Mouse (Mus musculus) ovary, postnatal 36 days (tissue): ENCODE data around the gene BC030867.

Experiments
- DNase-seq: peaks from one replicate; pipeline ENCODE4 v3.0.0; 2022; ENCODE audit warnings: low spot score, mixed read lengths

BC030867 gene

DNA sequence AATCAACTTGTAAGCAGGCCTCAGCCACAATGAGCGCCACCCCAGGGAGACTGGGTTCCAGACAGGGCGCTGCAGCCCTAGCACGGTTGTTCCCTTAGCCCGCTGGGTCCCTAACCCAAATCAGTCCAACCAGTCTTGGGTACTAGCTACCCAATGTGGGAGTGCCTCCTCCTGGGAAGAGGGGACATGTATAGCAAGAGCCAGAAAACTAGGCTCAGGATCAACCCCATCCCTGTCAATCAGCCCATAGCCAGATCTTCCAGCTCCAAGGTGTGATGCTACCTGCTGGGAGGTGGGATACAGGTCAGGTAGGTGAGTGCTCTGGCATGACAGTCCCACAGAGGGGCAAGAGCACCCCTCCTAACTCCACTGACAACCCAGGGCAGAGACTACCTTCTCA is 41.5 kb downstream of the BC030867 start:
- no peak for DNase-seq

- DNase-seq, result no peak
Measured at GRCm38 (mm10) chr11:102291051-102291535, 42.4 kb downstream of the BC030867 start.

- DNase-seq, result no peak
Measured at GRCm38 (mm10) chr11:102293971-102294370, 45.3 kb downstream of the BC030867 start.

DNA sequence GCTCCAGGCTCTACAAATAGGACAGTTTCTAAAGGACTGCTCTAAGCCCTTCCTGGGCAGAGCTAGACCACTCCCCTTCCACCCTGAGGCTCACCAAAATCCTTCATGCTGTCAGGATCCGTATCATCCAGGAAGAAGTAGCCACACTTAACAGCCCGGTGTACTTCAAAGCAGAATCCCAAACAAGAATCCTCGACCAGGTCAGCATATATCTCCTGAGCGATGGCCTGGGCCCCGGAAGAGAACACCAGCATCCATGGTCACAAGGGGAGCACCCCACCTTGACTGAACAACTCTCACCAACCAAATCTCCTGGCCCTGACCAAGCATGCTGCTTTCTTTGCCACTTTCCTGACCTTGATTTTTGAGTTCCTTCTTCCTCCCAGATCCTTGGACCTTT is 45.7 kb downstream of the BC030867 start:
- no peak for DNase-seq

- no peak for DNase-seq
Measured at GRCm38 (mm10) chr11:102294887-102295597, 46.4 kb downstream of the BC030867 start.

GRCm38 (mm10) chr11:102295598-102296471 is 47.2 kb downstream of the BC030867 start:
- peak; percentile 72 for DNase-seq

GRCm38 (mm10) chr11:102296491-102297472 is 48.1 kb downstream of the BC030867 start, which contains the start of gene Atxn7l3:
Gene Atxn7l3 (minus strand): TSS chr11:102296631.
- peak; percentile 99 for DNase-seq

- no peak for DNase-seq
Measured at GRCm38 (mm10) chr11:102297577-102298556, 49.2 kb downstream of the BC030867 start.

- DNase-seq, result no peak
Measured at GRCm38 (mm10) chr11:102299839-102300238, 51.2 kb downstream of the BC030867 start.

DNA sequence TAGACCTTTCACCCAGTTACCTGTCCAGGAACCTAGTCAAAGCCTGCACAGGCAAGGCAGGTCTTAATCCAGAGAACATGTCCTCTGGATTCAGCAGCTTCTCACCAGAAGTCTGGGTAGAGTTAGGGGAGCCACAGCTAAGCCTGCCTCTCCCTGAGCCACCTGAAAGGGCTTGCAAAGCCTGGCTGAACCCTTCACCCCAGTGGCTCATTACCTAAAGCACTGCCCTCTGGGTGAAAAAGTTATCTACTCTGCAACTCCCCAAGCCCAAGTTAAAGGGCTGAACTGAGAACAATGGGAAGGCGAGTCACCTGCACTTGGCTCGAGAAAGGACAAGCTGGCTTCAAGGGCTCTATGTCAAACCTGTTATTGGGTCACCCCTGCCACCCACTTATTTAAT is 55.5 kb downstream of the BC030867 start:
- no peak for DNase-seq

- DNase-seq, result no peak
Measured at GRCm38 (mm10) chr11:102305359-102305758, 56.7 kb downstream of the BC030867 start.

DNA sequence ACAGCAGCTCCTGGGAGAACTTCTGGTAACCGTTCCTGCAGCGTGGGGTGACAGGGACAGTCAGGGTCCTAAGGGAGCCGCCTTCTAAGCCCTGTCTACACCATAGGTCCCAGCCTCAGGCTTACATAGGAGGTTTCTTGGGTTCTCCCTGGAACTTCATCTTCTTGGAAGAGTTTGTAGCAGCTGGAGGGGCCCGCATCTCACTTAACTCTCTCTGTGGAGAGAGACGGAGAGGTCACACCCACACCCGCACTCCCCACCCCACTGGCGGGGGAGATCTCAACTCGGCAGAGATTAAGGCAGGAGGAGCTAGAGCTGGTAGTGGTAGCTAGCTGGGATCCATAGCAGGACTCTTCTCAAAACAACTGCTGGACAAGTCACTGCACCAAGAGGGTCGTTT is 59.4 kb downstream of the BC030867 start:
- no peak for DNase-seq

DNA sequence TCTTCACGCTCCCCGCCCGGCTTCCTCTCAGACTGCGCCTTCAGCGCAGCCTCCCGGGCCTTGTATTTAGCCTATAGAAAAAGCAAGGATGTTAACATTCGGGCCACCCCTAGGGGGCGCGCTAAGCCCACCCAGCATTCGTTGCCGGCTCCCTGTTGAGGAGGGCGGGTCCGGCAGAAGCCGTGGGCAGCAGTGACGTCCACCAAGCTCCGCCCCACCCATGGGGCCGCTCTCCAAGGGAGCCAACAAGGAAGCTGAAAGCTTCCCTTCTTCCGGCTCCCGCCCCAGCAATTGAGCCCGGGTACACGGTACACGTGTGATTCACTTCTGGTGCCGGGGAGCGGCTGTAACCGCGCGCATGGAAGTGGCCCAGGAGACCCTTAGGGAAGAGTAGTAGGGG is 60.3 kb downstream of the BC030867 start:
- peak; percentile 96 for DNase-seq

DNA sequence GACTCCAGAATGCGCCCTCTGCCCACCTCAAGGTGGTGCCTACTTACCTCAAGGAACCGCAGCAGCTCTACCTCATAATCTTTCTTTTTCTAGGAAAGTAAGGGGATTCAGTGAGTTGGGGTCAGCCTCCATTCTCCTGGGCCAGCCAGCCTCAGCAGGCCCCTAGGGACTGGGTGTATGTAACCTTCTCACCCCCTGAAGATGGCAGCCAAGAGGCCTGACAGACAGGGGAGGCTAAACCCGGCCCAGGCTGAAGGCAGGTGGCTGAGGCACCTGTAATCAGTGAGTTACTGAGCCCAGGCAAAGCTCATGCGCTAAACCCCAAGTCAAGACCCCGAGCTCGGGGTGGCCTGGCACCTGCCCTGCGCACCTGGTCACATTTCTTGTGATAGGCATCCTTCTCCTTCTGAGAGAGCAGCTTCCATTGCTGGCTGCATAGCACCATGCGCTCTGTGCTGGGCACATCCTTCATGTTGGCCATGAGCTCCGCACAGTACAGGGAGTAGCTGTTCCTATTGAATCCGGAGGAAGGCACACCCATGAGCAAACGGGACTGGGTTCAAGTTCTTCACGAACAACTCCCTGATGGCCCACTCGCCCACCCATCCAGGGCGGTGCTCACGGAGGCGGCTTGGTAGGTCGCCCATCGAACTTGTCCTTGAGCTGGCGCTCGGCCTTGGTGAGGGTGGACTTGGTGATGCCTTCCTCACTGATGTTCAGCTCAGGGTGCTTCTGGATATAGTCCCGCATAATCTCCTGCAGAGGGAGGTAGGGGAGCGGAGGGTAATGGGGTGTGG is 61.3 kb downstream of the BC030867 start:
- DNase-seq, result no peak

- DNase-seq, result no peak
Measured at GRCm38 (mm10) chr11:102310768-102311695, 62.4 kb downstream of the BC030867 start.

DNA sequence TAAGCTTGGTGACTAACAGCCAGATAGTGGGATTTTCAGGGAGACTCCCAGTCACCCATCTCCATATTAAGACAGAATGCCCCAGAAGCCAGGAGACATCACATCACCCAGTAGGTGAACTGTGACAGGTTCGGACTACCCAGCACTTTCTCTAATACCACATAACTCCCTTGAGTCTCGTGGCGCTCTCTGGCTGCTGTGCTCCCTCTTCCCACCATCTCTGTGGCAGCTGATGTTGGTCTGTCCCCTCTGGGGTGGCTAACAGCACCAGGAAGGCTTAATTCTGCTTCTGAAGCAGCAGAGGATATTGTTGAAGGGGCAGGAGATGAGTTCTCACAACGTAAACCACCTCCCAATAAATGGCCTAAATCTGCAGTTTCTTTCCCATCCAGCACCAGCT is 63.3 kb downstream of the BC030867 start:
- DNase-seq, result no peak

- DNase-seq, result no peak
Measured at GRCm38 (mm10) chr11:102312586-102312985, 63.9 kb downstream of the BC030867 start.

DNA sequence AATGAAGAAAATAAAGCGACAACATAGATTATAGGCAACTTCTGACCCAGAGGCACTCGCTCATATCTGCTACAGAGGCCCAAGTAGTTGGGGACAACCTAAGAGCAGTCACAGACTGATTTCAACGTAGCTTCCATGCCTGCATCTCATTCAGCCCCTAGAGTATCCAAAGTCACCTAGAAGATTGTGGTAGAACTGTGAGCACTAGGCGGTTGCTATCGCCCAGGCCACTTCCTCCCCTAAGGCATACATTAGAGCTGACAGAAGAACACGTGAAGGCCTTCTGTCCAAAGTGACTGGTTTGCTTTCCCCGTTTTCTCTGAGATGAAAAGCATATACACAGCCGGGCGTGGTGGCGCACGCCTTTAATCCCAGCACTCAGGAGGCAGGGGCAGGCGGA is 65.6 kb downstream of the BC030867 start:
- DNase-seq, result no peak
